In the genomic region with DNA sequence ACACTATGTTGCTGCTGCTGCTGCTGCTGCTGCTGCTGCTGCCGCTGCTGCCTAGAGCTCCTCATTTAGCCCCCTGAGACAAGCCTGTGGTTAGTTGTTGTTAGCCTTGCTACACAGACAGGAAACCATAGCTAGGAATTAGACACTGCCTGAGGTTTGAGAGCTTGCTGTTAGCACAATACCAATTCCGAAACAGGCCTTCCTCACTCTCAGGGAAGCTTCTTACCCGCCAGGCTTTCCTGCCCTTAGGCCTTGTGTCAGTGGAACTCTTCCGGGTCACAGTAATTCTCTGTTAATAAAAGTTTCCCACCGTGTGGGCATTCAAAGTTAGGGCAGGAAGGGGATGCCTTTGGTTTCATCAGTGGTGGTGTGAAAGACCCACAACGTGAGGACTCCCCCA, we compare ENCODE assay signal across 7 mouse cellular contexts. TPM values are rescaled to one million over a fixed set of nuclear protein-coding genes. Genes with fewer than 3 reads are reported as not detected.
"Had no signal": no experiment of that assay in that cellular context is flagged by ENCODE, and none has a peak within 500 bp of the region (broad histone marks: within the 10 kb centered on the region; RNA-seq: fewer than 3 reads in every experiment).

No protein-coding gene starts in this region.

RNA-seq across cellular contexts. Expression of a gene that starts 31.9 kb away (rescaled TPM):
- polyA plus RNA-seq: neural tube, embryonic 15.5 days; small intestine, adult 2 months; spleen, adult 2 months; stomach, embryonic 14.5 days; stomach, embryonic 16.5 days; stomach, postnatal 0 days; thymus, postnatal 0 days had no signal
